Mouse (Mus musculus): ENCODE results near the gene Krtap3-1. TPM values are rescaled to one million over a fixed set of nuclear protein-coding genes. Genes with fewer than 3 reads are reported as not detected.
A peak's percentile ranks its signal among the peaks of the same experiment; 100 is the strongest.

The Krtap3-1 gene
- total RNA-seq, 2 experiments from 2014 or later, result not detected

- DNase-seq, result no peak
- intact Hi-C loops (cut with DNase I), result no loop called here
These were observed 18.5 kb downstream of the Krtap3-1 start for GRCm38 (mm10) chr11:99547892-99548291.

GRCm38 (mm10) chr11:99539721-99540120 lies 26.7 kb downstream of the Krtap3-1 start:
- intact Hi-C loops (cut with DNase I), result no loop called here
- DNase-seq, result peak; percentile 6 to 16

GRCm38 (mm10) chr11:99521288-99521860 lies 45.1 kb downstream of the Krtap3-1 start, which contains the start of gene Krt39:
Gene Krt39, minus strand, starts transcription at chr11:99521338.
- intact Hi-C loops (cut with DNase I), result no loop called here
- no peak for DNase-seq

Other genes starting within 250 kb of the Krtap3-1 start
- gene Krt25, start 243.7 kb downstream of the Krtap3-1 start, total RNA-seq (2021), result not detected
- gene Krt26, start 228.7 kb downstream of the Krtap3-1 start, total RNA-seq (2021), result not detected
- gene Krt27, start 215.5 kb downstream of the Krtap3-1 start, total RNA-seq (2021), result not detected
- not detected for gene Krt28, start 191.7 kb downstream of the Krtap3-1 start, total RNA-seq (2021)
- gene Krt10, start 177.3 kb downstream of the Krtap3-1 start, total RNA-seq (2021), result 1 to 10 TPM; 4.6 to 8.9 TPM
- not detected for gene Krt12, start 144.4 kb downstream of the Krtap3-1 start, total RNA-seq (2021)
- under 1 TPM; 0.14 to 0.22 TPM for gene Krt20, start 128.5 kb downstream of the Krtap3-1 start, total RNA-seq (2021)
- gene Krt23, start 73.5 kb downstream of the Krtap3-1 start, total RNA-seq (2021), result not detected
- not detected for gene Krt39, start 45.3 kb downstream of the Krtap3-1 start, total RNA-seq (2021)
- not detected for gene Krt40, start 23.5 kb downstream of the Krtap3-1 start, total RNA-seq (2021)
- gene Krtap3-3, start 15.8 kb downstream of the Krtap3-1 start, total RNA-seq (2021), result not detected
- gene Krtap3-2, start 9.8 kb downstream of the Krtap3-1 start, total RNA-seq (2021), result not detected
- gene Gm11939, start 7.2 kb downstream of the Krtap3-1 start, total RNA-seq (2021), result not detected
- not detected for gene Krtap1-5, start 14.4 kb upstream of the Krtap3-1 start, total RNA-seq (2021)
- gene Krtap1-4, start 17.0 kb upstream of the Krtap3-1 start, total RNA-seq (2021), result not detected
- not detected for gene Krtap1-3, start 24.7 kb upstream of the Krtap3-1 start, total RNA-seq (2021)
- not detected for gene Krtap9-3, start 31.5 kb upstream of the Krtap3-1 start, total RNA-seq (2021)
- gene Gm11938, start 36.7 kb upstream of the Krtap3-1 start, total RNA-seq (2021), result not detected
- gene Gm11937, start 43.6 kb upstream of the Krtap3-1 start, total RNA-seq (2021), result not detected
- gene Krtap2-4, start 48.2 kb upstream of the Krtap3-1 start, total RNA-seq (2021), result not detected
- gene Gm11562, start 53.8 kb upstream of the Krtap3-1 start, total RNA-seq (2021), result not detected
- gene Krtap4-1, start 61.6 kb upstream of the Krtap3-1 start, total RNA-seq (2021), result not detected
- not detected for gene Krtap4-2, start 68.5 kb upstream of the Krtap3-1 start, total RNA-seq (2021)
- gene Krtap4-7, start 77.5 kb upstream of the Krtap3-1 start, total RNA-seq (2021), result not detected
- not detected for gene Gm11555, start 83.6 kb upstream of the Krtap3-1 start, total RNA-seq (2021)
- not detected for gene Gm11563, start 92.3 kb upstream of the Krtap3-1 start, total RNA-seq (2021)
- gene Krtap4-6, start 99.3 kb upstream of the Krtap3-1 start, total RNA-seq (2021), result not detected
- not detected for gene Gm14190, start 124.1 kb upstream of the Krtap3-1 start, total RNA-seq (2021)
- not detected for gene Gm14180, start 167.7 kb upstream of the Krtap3-1 start, total RNA-seq (2021)
- not detected for gene Gm11595, start 206.3 kb upstream of the Krtap3-1 start, total RNA-seq (2021)
- gene Krtap4-8, start 214.1 kb upstream of the Krtap3-1 start, total RNA-seq (2021), result not detected
- gene Krtap4-9, start 218.6 kb upstream of the Krtap3-1 start, total RNA-seq (2021), result not detected
- gene Gm11596, start 226.8 kb upstream of the Krtap3-1 start, total RNA-seq (2021), result not detected
- not detected for gene Gm11569, start 232.3 kb upstream of the Krtap3-1 start, total RNA-seq (2021)
- gene Gm11554, start 237.8 kb upstream of the Krtap3-1 start, total RNA-seq (2021), result not detected
- not detected for gene Krtap4-13, start 243.3 kb upstream of the Krtap3-1 start, total RNA-seq (2021)
- gene Gm11564, start 249.0 kb upstream of the Krtap3-1 start, total RNA-seq (2021), result not detected

All from heart, postnatal 14 days (tissue).